14 mouse cellular contexts compared by ENCODE assay signal in the genomic region with DNA sequence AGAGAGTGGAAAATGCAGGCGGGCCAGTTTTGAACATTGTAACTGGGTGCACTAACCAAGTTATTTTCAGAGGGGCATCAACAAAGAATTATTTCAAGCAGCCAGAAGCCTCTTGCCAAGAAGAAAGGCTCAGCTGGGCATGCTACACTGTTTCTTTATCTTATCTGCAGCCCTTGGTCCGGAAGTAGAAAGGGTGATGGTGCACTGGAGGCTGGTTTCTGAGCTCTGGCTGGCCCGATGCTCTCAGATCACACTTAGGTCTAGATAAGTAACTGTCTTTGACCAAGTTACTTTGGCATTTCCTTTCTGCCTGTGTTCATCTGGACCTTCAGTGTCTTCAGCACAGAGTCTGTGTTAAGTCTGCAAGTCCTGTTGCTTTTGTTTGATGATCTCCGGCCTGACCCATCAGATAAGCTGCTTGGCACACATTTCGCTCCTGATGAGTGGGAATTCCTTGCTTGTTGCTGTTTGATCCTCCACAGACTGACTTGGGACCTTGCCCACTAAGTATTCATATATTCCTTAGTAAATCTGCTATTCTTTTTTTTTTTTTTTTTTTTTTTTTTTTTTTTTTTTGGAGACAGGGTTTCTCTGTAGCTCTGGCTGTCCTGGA.
DNase-seq lines count a peak whose midpoint lies in the region; ATAC-seq and TF ChIP-seq lines count a peak whose summit lies in the region.
"Had no signal": no experiment of that assay in that cellular context is flagged by ENCODE, and none has a peak within 500 bp of the region (broad histone marks: within the 10 kb centered on the region; RNA-seq: fewer than 3 reads in every experiment).

No protein-coding gene starts in this region.

- no peak overlapping the region for H3K4me2 ChIP-seq in heart, embryonic 12.5 days
- H3K4me2 ChIP-seq in heart, embryonic 14.5 days (ENCODE audit: low read length), result peak overlapping the region; percentile 19; the same call in 1 of the 2 replicates
- H3K4me2 ChIP-seq in lung, postnatal 0 days (replicated peaks; ENCODE audit: low read depth, low read length), result no peak overlapping the region
- H3K4me2 ChIP-seq: hindbrain, embryonic 15.5 days; kidney, embryonic 15.5 days had no signal

- no peak for TF ChIP-seq RAD21 in MEL (IDR thresholded peaks at IDR 0.05; ENCODE audit: low read depth, low read length)

- H3K36me3 ChIP-seq in heart, embryonic 12.5 days, result no peaks in the 10 kb centered on the region
- H3K36me3 ChIP-seq in MEL (ENCODE audit: control insufficient read depth in 1 of 2, insufficient read depth in 2 of 2, low read length in 2 of 2), result peaks cover 0 to 13% of the 10 kb centered on the region in 2 experiments; a peak in 2 of 4 replicates
- H3K36me3 ChIP-seq in heart, embryonic 14.5 days (ENCODE audit: control insufficient read depth, insufficient read depth, low read length), result no peaks in the 10 kb centered on the region
- no peaks in the 10 kb centered on the region for H3K36me3 ChIP-seq in lung, postnatal 0 days (ENCODE audit: insufficient read depth, low read length)
- H3K36me3 ChIP-seq: hindbrain, embryonic 15.5 days; kidney, embryonic 15.5 days had no signal

- intact Hi-C loops in heart, postnatal 36 days (cut with DNase I), result loop anchor here (10.0 kb wide), 1 partner anchor 169 kb away; no protein-coding TSS in a partner anchor

- 18% methylated on average over 5 of the region's 5 CpGs for WGBS in heart, embryonic 12.5 days
- 9% methylated on average over 5 of the region's 5 CpGs for WGBS in heart, embryonic 14.5 days
- 38% methylated on average over 5 of the region's 5 CpGs for WGBS in lung, postnatal 0 days

- ATAC-seq in heart, embryonic 12.5 days (ENCODE audit: insufficient number of reproducible peaks, low FRiP score), result no peak
- ATAC-seq in heart, embryonic 14.5 days (ENCODE audit: insufficient number of reproducible peaks, insufficient read depth, low FRiP score, low read depth), result peak; percentile 28; the same call in 1 of the 2 replicates
- peak; percentile 37 for ATAC-seq in lung, postnatal 0 days
- ATAC-seq: intestine, embryonic 16.5 days had no signal

- DNase-seq in heart, postnatal 36 days, result no peak
- DNase-seq in MEL (ENCODE audit: low read depth, low spot score), result peak; percentile 73
- peak; percentile 38 for DNase-seq in lung, postnatal 0 days (ENCODE audit: low spot score)
- no peak for DNase-seq in cerebellum, postnatal 10 days
- no peak for DNase-seq in neural tube, embryonic 10.5 days (ENCODE audit: extremely low spot score, low spot score)
- DNase-seq in ovary, postnatal 36 days (ENCODE audit: low spot score), result no peak
- DNase-seq: cerebellum, adult 9-10 months; gastrocnemius, postnatal 25 days; thymus, postnatal 36 days had no signal

- peak overlapping the region; percentile 82 for H3K27ac ChIP-seq in heart, embryonic 12.5 days (ENCODE audit: poor library complexity, severe bottlenecking)
- H3K27ac ChIP-seq in MEL (ENCODE audit: control insufficient read depth, low read depth, low read length), result peak overlapping the region; percentile 48; the same call in 1 of the 2 replicates
- peak overlapping the region; percentile 76 to 84 for H3K27ac ChIP-seq in heart, embryonic 14.5 days (replicated peaks in 1 of 2; ENCODE audit: control insufficient read depth in 1 of 2, insufficient read depth in 1 of 2, low read depth in 2 of 2, low read length in 2 of 2)
- H3K27ac ChIP-seq in lung, postnatal 0 days (ENCODE audit: low read length), result no peak overlapping the region
- H3K27ac ChIP-seq: hindbrain, embryonic 15.5 days; kidney, embryonic 15.5 days had no signal

- H3K4me3 ChIP-seq in heart, embryonic 12.5 days, result no peak overlapping the region
- H3K4me3 ChIP-seq in MEL (ENCODE audit: control insufficient read depth in 1 of 2, insufficient read depth in 1 of 2, low read depth in 2 of 2, low read length in 2 of 2), result 0 out of 4 replicates have a peak overlapping the region, but pooled peaks of 1 of the 2 experiments have one; percentile 9
- H3K4me3 ChIP-seq in heart, embryonic 14.5 days (ENCODE audit: control insufficient read depth in 1 of 2, insufficient read depth in 1 of 2, low read depth in 1 of 2, low read length in 2 of 2), result no peak overlapping the region
- no peak overlapping the region for H3K4me3 ChIP-seq in lung, postnatal 0 days (ENCODE audit: low read depth, low read length)
- H3K4me3 ChIP-seq: hindbrain, embryonic 15.5 days; kidney, embryonic 15.5 days had no signal

- peak; percentile 83 to 86 for TF ChIP-seq EP300 in MEL (IDR thresholded peaks at IDR 0.05; ENCODE audit: low read depth in 1 of 2, low read length in 2 of 2)
- no peak for TF ChIP-seq EP300 in lung, postnatal 0 days (IDR thresholded peaks at IDR 0.05)

- H3K4me1 ChIP-seq in heart, embryonic 12.5 days (replicated peaks), result peaks cover 88% of the 10 kb centered on the region
- H3K4me1 ChIP-seq in MEL (ENCODE audit: control insufficient read depth in 1 of 2, insufficient read depth in 2 of 2, low read length in 2 of 2), result peaks cover 0 to 9% of the 10 kb centered on the region in 2 experiments; a peak in 3 of 4 replicates
- H3K4me1 ChIP-seq in heart, embryonic 14.5 days (ENCODE audit: control insufficient read depth in 2 of 2, insufficient read depth in 2 of 2, low read length in 2 of 2), result peaks cover 51 to 85% of the 10 kb centered on the region in 2 experiments
- peaks cover 6% of the 10 kb centered on the region; the same call in 1 of the 2 replicates for H3K4me1 ChIP-seq in lung, postnatal 0 days (ENCODE audit: insufficient read depth, low read depth, low read length)

- no peaks in the 10 kb centered on the region for H3K9me3 ChIP-seq in heart, embryonic 12.5 days (replicated peaks)
- H3K9me3 ChIP-seq in MEL (replicated peaks; ENCODE audit: insufficient read depth, low read length), result no peaks in the 10 kb centered on the region
- H3K9me3 ChIP-seq in heart, embryonic 14.5 days (ENCODE audit: control insufficient read depth, low read length), result no peaks in the 10 kb centered on the region
- no peaks in the 10 kb centered on the region for H3K9me3 ChIP-seq in lung, postnatal 0 days (ENCODE audit: low read length)
- H3K9me3 ChIP-seq: hindbrain, embryonic 15.5 days; kidney, embryonic 15.5 days had no signal

- no peak for TF ChIP-seq POLR2A in MEL (IDR thresholded peaks at IDR 0.05; ENCODE audit: control insufficient read depth in 1 of 2, insufficient read depth in 1 of 2, low read depth in 1 of 2, low read length in 2 of 2, poor library complexity in 1 of 2)

- no peak overlapping the region for H3K9ac ChIP-seq in heart, embryonic 12.5 days
- no peak overlapping the region for H3K9ac ChIP-seq in MEL (ENCODE audit: control insufficient read depth, low read depth, low read length, poor library complexity, severe bottlenecking)
- no peak overlapping the region for H3K9ac ChIP-seq in heart, embryonic 14.5 days (ENCODE audit: low read length)
- H3K9ac ChIP-seq in lung, postnatal 0 days (replicated peaks; ENCODE audit: low read depth), result no peak overlapping the region
- H3K9ac ChIP-seq: hindbrain, embryonic 15.5 days; kidney, embryonic 15.5 days had no signal

- no peaks in the 10 kb centered on the region for H3K27me3 ChIP-seq in heart, embryonic 12.5 days (replicated peaks)
- H3K27me3 ChIP-seq in MEL (ENCODE audit: control insufficient read depth in 1 of 2, insufficient read depth in 2 of 2, low read length in 2 of 2), result no peaks in the 10 kb centered on the region; a peak in 1 of 4 replicates
- no peaks in the 10 kb centered on the region for H3K27me3 ChIP-seq in heart, embryonic 14.5 days (ENCODE audit: control insufficient read depth, insufficient read depth, low read length)
- no peaks in the 10 kb centered on the region for H3K27me3 ChIP-seq in lung, postnatal 0 days (replicated peaks; ENCODE audit: insufficient read depth, low read length)

- TF ChIP-seq CTCF in MEL (IDR thresholded peaks at IDR 0.05 in 2 of 3, conservative IDR thresholded peaks at IDR 0.05 in 1 of 3; ENCODE audit: control insufficient read depth in 1 of 3, insufficient read depth in 1 of 3, low read depth in 2 of 3, low read length in 3 of 3, poor library complexity in 1 of 3, severe bottlenecking in 1 of 3), result no peak
- TF ChIP-seq CTCF in lung, postnatal 0 days (IDR thresholded peaks at IDR 0.05), result no peak

- H3K79me2 ChIP-seq in MEL (ENCODE audit: control insufficient read depth, insufficient read depth, low read length, poor library complexity), result no peaks in the 10 kb centered on the region

TF ChIP-seq in MEL, 35 proteins besides CTCF, POLR2A, EP300 and RAD21 (continues in another document):
- TF ChIP-seq UBTF (IDR thresholded peaks at IDR 0.05; ENCODE audit: borderline replicate concordance, insufficient read depth, low read depth, low read length) (no peak), KAT2A (conservative IDR thresholded peaks at IDR 0.05; ENCODE audit: low read depth, low read length) (no peak), TBP (IDR thresholded peaks at IDR 0.05; ENCODE audit: low read depth, low read length) (no peak), ETS1 (IDR thresholded peaks at IDR 0.05; ENCODE audit: low read depth, low read length) (peak; percentile 84), E2F4 (IDR thresholded peaks at IDR 0.05; ENCODE audit: borderline replicate concordance, low read depth, low read length) (no peak), MAZ (IDR thresholded peaks at IDR 0.05; ENCODE audit: low read depth, low read length) (no peak), MAX (IDR thresholded peaks at IDR 0.05; ENCODE audit: low read length) (no peak), MXI1 (IDR thresholded peaks at IDR 0.05; ENCODE audit: low read depth, low read length) (no peak), BHLHE40 (IDR thresholded peaks at IDR 0.05; ENCODE audit: borderline replicate concordance, low read depth, low read length) (0 out of 2 replicates have a peak, but pooled peaks have one; percentile 58), TAL1 (IDR thresholded peaks at IDR 0.05; ENCODE audit: low read length) (no peak), SIN3A (IDR thresholded peaks at IDR 0.05; ENCODE audit: low read length) (0 out of 2 replicates have a peak, but pooled peaks have one; percentile 34), HCFC1 (IDR thresholded peaks at IDR 0.05; ENCODE audit: low read depth, low read length) (0 out of 2 replicates have a peak, but pooled peaks have one; percentile 18), GABPA (IDR thresholded peaks at IDR 0.05; ENCODE audit: low read depth, low read length) (no peak), CHD2 (IDR thresholded peaks at IDR 0.05; ENCODE audit: low read length) (no peak), POLR2AphosphoS2 (IDR thresholded peaks at IDR 0.05; ENCODE audit: low read length) (no peak), GATA1 (IDR thresholded peaks at IDR 0.05; ENCODE audit: low read depth, low read length) (peak; percentile 90), TCF12 (IDR thresholded peaks at IDR 0.05; ENCODE audit: low read depth, low read length) (peak; percentile 78), CHD1 (IDR thresholded peaks at IDR 0.05; ENCODE audit: low read depth, low read length) (no peak), USF1 (IDR thresholded peaks at IDR 0.05; ENCODE audit: low read depth, low read length) (no peak), JUND (IDR thresholded peaks at IDR 0.05; ENCODE audit: low read depth, low read length) (no peak), ZMIZ1 (IDR thresholded peaks at IDR 0.05; ENCODE audit: low read depth, low read length) (no peak), MYB (IDR thresholded peaks at IDR 0.05; ENCODE audit: low read depth, low read length) (no peak)

Comparison
In these comparisons a context has a peak if more than half of its experiments do, and no peak if none do; other contexts are left out.
1. DNase-seq: peak in MEL (single experiment) and lung, postnatal 0 days (single experiment); none in heart, postnatal 36 days (0 of 2), cerebellum, postnatal 10 days (0 of 2), neural tube, embryonic 10.5 days (single experiment) and ovary, postnatal 36 days (single experiment).